Mouse (Mus musculus): Measurements from ENCODE around the gene Gm10320. TPM values are rescaled to one million over a fixed set of nuclear protein-coding genes. Genes with fewer than 3 reads are reported as not detected.
A peak's percentile ranks its signal among the peaks of the same experiment; 100 is the strongest.

Gm10320 gene
- polyA plus RNA-seq, 1 experiment from 2014 or later = 1.0 TPM

DNA sequence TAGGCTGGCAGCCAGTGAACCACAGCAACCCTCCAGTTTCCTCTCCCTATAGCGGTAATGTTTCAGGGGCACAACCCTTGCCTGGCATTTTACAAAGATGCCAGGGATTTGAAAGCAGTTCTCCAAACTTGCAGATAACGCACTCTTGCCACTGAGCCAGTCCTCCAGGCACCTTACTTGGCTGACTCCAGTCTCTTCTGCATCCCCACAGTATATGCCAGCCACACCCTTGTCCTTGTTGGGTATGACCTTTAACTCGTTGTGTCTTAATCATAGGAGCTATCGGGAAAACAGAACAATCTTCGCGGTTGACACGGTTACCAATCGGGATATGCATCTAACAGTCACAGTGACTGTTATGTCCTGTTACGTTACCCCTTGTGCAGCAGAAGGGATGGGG, 40.2 kb upstream of the Gm10320 start:
- Histone ChIP-seq H3K4me1 (ENCODE audit: control insufficient read depth, insufficient read depth, low read length) (peaks cover 25% of the 10 kb centered on the region), H3K4me2 (no peak overlapping the region), H3K4me3 (ENCODE audit: low read depth, low read length) (no peak overlapping the region), H3K27me3 (ENCODE audit: control insufficient read depth, insufficient read depth, low read length) (peaks cover 15% of the 10 kb centered on the region; the same call in 1 of the 2 replicates), H3K9me3 (ENCODE audit: control insufficient read depth, low read length) (no peaks in the 10 kb centered on the region; the same call in 1 of the 2 replicates), H3K36me3 (ENCODE audit: control insufficient read depth, insufficient read depth, low read length) (no peaks in the 10 kb centered on the region), H3K9ac (ENCODE audit: low read length) (no peak overlapping the region), H3K27ac (ENCODE audit: low read depth, low read length) (no peak overlapping the region)
- DNase-seq (ENCODE audit: low spot score, missing footprints) (peak; percentile 83), ATAC-seq (ENCODE audit: low FRiP score) (no peak)
- WGBS = 87% methylated on average over 9 of the region's 9 CpGs

DNA sequence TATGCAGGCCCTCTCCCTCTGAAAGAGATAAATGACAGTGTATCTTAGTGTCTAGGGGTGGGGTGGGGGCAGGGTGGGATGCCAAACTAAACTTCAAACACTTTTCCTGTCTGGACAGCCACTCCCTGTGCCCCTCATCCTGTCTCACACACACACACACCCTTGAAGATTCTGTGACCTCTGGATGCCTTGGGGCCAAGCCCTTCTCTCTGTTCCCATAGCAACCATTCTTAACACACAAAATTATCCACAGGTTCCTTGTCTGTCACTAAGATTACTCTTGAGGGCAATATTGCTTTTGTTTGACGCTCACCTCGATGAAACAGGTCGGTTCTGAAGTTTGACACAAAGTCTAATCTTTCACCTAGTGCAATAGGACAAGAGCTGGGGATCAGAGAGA, 39.5 kb upstream of the Gm10320 start:
- Histone ChIP-seq H3K36me3 (ENCODE audit: control insufficient read depth, insufficient read depth, low read length) (no peaks in the 10 kb centered on the region), H3K4me1 (ENCODE audit: control insufficient read depth, insufficient read depth, low read length) (peaks cover 25% of the 10 kb centered on the region), H3K9me3 (ENCODE audit: control insufficient read depth, low read length) (no peaks in the 10 kb centered on the region; the same call in 1 of the 2 replicates), H3K27me3 (ENCODE audit: control insufficient read depth, insufficient read depth, low read length) (peaks cover 15% of the 10 kb centered on the region; the same call in 1 of the 2 replicates), H3K4me2 (no peak overlapping the region), H3K9ac (ENCODE audit: low read length) (no peak overlapping the region), H3K27ac (ENCODE audit: low read depth, low read length) (no peak overlapping the region), H3K4me3 (ENCODE audit: low read depth, low read length) (no peak overlapping the region)
- DNase-seq (ENCODE audit: low spot score, missing footprints) = peak; percentile 85
- ATAC-seq (ENCODE audit: low FRiP score) = no peak
- WGBS = 24% methylated on average over 3 of the region's 3 CpGs

GRCm38 (mm10) chr13:98523719-98524316, 32.0 kb upstream of the Gm10320 start:
- ATAC-seq (ENCODE audit: low FRiP score) (no peak), DNase-seq (ENCODE audit: low spot score, missing footprints) (peak; percentile 41)
- H3K27me3 ChIP-seq (ENCODE audit: control insufficient read depth, insufficient read depth, low read length) = no peaks in the 10 kb centered on the region; the same call in 1 of the 2 replicates
- no peak overlapping the region for H3K4me3 ChIP-seq (ENCODE audit: low read depth, low read length)
- H3K9me3 ChIP-seq (ENCODE audit: control insufficient read depth, low read length) = no peaks in the 10 kb centered on the region; the same call in 1 of the 2 replicates
- WGBS = 83% methylated on average over 6 of the region's 6 CpGs
- H3K27ac ChIP-seq (ENCODE audit: low read depth, low read length) = no peak overlapping the region
- H3K9ac ChIP-seq (ENCODE audit: low read length) = no peak overlapping the region
- H3K4me2 ChIP-seq = no peak overlapping the region
- no peaks in the 10 kb centered on the region for H3K36me3 ChIP-seq (ENCODE audit: control insufficient read depth, insufficient read depth, low read length)
- no peaks in the 10 kb centered on the region for H3K4me1 ChIP-seq (ENCODE audit: control insufficient read depth, insufficient read depth, low read length)

- 35% methylated on average over 11 of the region's 11 CpGs for WGBS
- no peak overlapping the region for H3K27ac ChIP-seq (ENCODE audit: low read depth, low read length)
- H3K9ac ChIP-seq (ENCODE audit: low read length) = no peak overlapping the region
- no peaks in the 10 kb centered on the region; the same call in 1 of the 2 replicates for H3K9me3 ChIP-seq (ENCODE audit: control insufficient read depth, low read length)
- ATAC-seq (ENCODE audit: low FRiP score) (no peak), DNase-seq (ENCODE audit: low spot score, missing footprints) (peak; percentile 81)
- H3K27me3 ChIP-seq (ENCODE audit: control insufficient read depth, insufficient read depth, low read length) = no peaks in the 10 kb centered on the region; the same call in none of the 2 replicates
- H3K4me3 ChIP-seq (ENCODE audit: low read depth, low read length) = no peak overlapping the region
- no peak overlapping the region for H3K4me2 ChIP-seq
- H3K4me1 ChIP-seq (ENCODE audit: control insufficient read depth, insufficient read depth, low read length) = no peaks in the 10 kb centered on the region
- no peaks in the 10 kb centered on the region for H3K36me3 ChIP-seq (ENCODE audit: control insufficient read depth, insufficient read depth, low read length)
Measured at GRCm38 (mm10) chr13:98518341-98518740, 26.5 kb upstream of the Gm10320 start.

DNA sequence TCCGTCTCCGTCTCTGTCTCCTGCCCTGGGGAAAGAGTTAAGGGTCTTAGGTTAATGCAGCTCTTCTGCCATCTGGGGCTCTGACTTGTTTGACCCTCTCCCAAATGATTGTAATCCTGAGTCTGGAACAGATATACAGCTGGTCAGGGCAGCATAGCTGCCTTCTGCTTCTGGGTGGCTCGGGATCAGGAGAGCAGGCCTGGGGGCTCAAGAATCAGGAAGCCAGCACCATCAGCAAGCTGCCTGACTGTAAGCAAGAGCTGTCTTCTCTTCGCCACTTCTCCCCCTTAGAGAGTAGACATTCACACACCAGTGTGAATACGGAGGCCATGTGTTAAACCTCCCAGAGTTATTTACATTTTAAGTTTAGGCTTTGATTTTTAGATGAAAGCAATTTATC, 25.9 kb upstream of the Gm10320 start:
- no peak overlapping the region for H3K27ac ChIP-seq (ENCODE audit: low read depth, low read length)
- H3K4me1 ChIP-seq (ENCODE audit: control insufficient read depth, insufficient read depth, low read length) = no peaks in the 10 kb centered on the region
- H3K9me3 ChIP-seq (ENCODE audit: control insufficient read depth, low read length) = no peaks in the 10 kb centered on the region; the same call in 1 of the 2 replicates
- no peak overlapping the region for H3K4me3 ChIP-seq (ENCODE audit: low read depth, low read length)
- H3K4me2 ChIP-seq = no peak overlapping the region
- DNase-seq (ENCODE audit: low spot score, missing footprints) (peak; percentile 82), ATAC-seq (ENCODE audit: low FRiP score) (no peak)
- H3K9ac ChIP-seq (ENCODE audit: low read length) = no peak overlapping the region
- WGBS = 62% methylated on average over 5 of the region's 5 CpGs
- H3K36me3 ChIP-seq (ENCODE audit: control insufficient read depth, insufficient read depth, low read length) = no peaks in the 10 kb centered on the region
- no peaks in the 10 kb centered on the region; the same call in none of the 2 replicates for H3K27me3 ChIP-seq (ENCODE audit: control insufficient read depth, insufficient read depth, low read length)

DNA sequence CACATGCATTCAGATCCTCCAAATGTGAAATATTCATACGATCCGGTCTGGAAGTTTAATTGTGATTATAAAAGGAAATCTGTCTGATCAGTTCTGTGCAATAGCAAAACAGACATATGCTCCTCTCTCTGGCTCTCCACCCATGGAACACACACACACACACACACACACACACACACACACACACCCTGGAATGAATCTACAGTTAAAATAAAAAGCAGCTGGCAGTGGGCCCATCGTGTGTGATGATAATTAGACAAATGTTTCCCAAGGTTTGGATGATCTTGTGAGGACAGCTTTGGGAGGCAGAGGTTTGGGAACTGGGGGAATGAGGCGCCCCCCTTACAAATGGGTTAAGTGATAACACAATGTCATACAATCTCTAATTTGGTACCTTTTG, 25.2 kb upstream of the Gm10320 start:
- H3K4me1 ChIP-seq (ENCODE audit: control insufficient read depth, insufficient read depth, low read length) = no peaks in the 10 kb centered on the region
- no peak overlapping the region for H3K4me2 ChIP-seq
- WGBS = 87% methylated on average over 4 of the region's 4 CpGs
- H3K4me3 ChIP-seq (ENCODE audit: low read depth, low read length) = no peak overlapping the region
- H3K27ac ChIP-seq (ENCODE audit: low read depth, low read length) = no peak overlapping the region
- no peaks in the 10 kb centered on the region for H3K9me3 ChIP-seq (ENCODE audit: control insufficient read depth, low read length)
- H3K36me3 ChIP-seq (ENCODE audit: control insufficient read depth, insufficient read depth, low read length) = no peaks in the 10 kb centered on the region
- H3K27me3 ChIP-seq (ENCODE audit: control insufficient read depth, insufficient read depth, low read length) = no peaks in the 10 kb centered on the region; the same call in none of the 2 replicates
- no peak for ATAC-seq (ENCODE audit: low FRiP score)
- H3K9ac ChIP-seq (ENCODE audit: low read length) = no peak overlapping the region
- DNase-seq (ENCODE audit: low spot score, missing footprints) = no peak

GRCm38 (mm10) chr13:98512066-98512465, 20.3 kb upstream of the Gm10320 start:
- H3K4me1 ChIP-seq (ENCODE audit: control insufficient read depth, insufficient read depth, low read length) = no peaks in the 10 kb centered on the region
- ATAC-seq (ENCODE audit: low FRiP score) (no peak), DNase-seq (ENCODE audit: low spot score, missing footprints) (no peak)
- H3K4me3 ChIP-seq (ENCODE audit: low read depth, low read length) = no peak overlapping the region
- no peak overlapping the region for H3K9ac ChIP-seq (ENCODE audit: low read length)
- no peaks in the 10 kb centered on the region for H3K9me3 ChIP-seq (ENCODE audit: control insufficient read depth, low read length)
- 80% methylated on average over 4 of the region's 4 CpGs for WGBS
- H3K4me2 ChIP-seq = no peak overlapping the region
- H3K27ac ChIP-seq (ENCODE audit: low read depth, low read length) = no peak overlapping the region
- H3K27me3 ChIP-seq (ENCODE audit: control insufficient read depth, insufficient read depth, low read length) = peaks cover 19% of the 10 kb centered on the region
- no peaks in the 10 kb centered on the region for H3K36me3 ChIP-seq (ENCODE audit: control insufficient read depth, insufficient read depth, low read length)

DNA sequence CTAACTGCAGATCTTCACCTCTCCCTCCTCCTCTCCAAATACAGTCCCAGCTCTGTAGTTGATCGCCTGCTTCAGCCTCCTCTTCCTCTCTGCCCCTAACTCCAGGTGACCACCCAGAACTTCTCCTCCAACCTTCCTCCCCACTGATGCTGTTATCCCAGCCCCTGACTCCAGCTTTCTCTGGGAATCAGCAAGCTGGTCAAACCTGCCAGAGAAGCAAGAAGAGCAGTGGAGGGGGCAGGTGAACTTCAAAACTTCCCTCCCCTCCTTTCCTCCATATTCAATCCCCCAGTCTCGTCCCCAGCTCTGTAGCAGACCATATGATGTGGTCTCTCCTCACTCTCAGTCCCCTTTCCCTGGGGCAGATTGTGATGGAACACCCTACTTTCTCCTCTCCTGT, 15.9 kb upstream of the Gm10320 start:
- Histone ChIP-seq H3K4me2 (no peak overlapping the region), H3K4me1 (ENCODE audit: control insufficient read depth, insufficient read depth, low read length) (peaks cover 22% of the 10 kb centered on the region), H3K27me3 (ENCODE audit: control insufficient read depth, insufficient read depth, low read length) (peaks cover 61% of the 10 kb centered on the region), H3K9me3 (ENCODE audit: control insufficient read depth, low read length) (no peaks in the 10 kb centered on the region), H3K9ac (ENCODE audit: low read length) (no peak overlapping the region), H3K27ac (ENCODE audit: low read depth, low read length) (no peak overlapping the region), H3K4me3 (ENCODE audit: low read depth, low read length) (no peak overlapping the region), H3K36me3 (ENCODE audit: control insufficient read depth, insufficient read depth, low read length) (no peaks in the 10 kb centered on the region)
- WGBS = 58% methylated on average over 2 of the region's 2 CpGs
- ATAC-seq (ENCODE audit: low FRiP score) = no peak
- peak; percentile 75 for DNase-seq (ENCODE audit: low spot score, missing footprints)

DNA sequence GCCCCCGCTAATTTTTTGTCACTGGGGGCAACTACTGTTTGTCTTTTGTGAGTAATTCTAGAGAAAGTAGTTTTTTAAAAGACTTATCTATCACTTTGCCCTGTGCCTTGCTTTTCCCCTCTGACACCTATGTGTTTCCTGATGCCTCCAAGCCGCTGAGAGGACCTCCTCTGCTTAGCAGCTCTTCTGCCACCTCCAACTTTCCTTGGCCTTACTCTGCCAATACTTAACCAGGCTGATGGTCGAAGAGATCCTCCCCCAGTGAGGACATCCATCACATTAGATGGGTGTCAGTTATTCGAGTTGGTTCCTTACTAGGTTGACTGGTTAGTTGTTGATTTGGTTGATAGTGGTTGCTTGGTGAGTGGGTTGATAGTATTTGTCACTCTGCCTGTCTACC, 14.7 kb upstream of the Gm10320 start:
- H3K4me1 ChIP-seq (ENCODE audit: control insufficient read depth, insufficient read depth, low read length) = peaks cover 24% of the 10 kb centered on the region
- ATAC-seq (ENCODE audit: low FRiP score) (no peak), DNase-seq (ENCODE audit: low spot score, missing footprints) (peak; percentile 84)
- no peak overlapping the region for H3K27ac ChIP-seq (ENCODE audit: low read depth, low read length)
- H3K4me3 ChIP-seq (ENCODE audit: low read depth, low read length) = no peak overlapping the region
- H3K4me2 ChIP-seq = no peak overlapping the region
- no peaks in the 10 kb centered on the region for H3K9me3 ChIP-seq (ENCODE audit: control insufficient read depth, low read length)
- peaks cover 73% of the 10 kb centered on the region for H3K27me3 ChIP-seq (ENCODE audit: control insufficient read depth, insufficient read depth, low read length)
- 28% methylated on average over 4 of the region's 4 CpGs for WGBS
- no peak overlapping the region for H3K9ac ChIP-seq (ENCODE audit: low read length)
- no peaks in the 10 kb centered on the region for H3K36me3 ChIP-seq (ENCODE audit: control insufficient read depth, insufficient read depth, low read length)
